Mouse (Mus musculus) small intestine, adult 2 months (tissue): ENCODE data around the gene Dop1b.

Experiments
- CTCF ChIP-seq: fragments of 200-500 bp; IDR thresholded peaks from 2 replicates; pipeline ENCODE4 v1.5.1; 2012; ENCODE audit warnings: low read depth, mild to moderate bottlenecking, control low read depth, inconsistent platforms, low read length, moderate library complexity, mixed read lengths; ENCODE audit not compliant: insufficient replicate concordance, insufficient read length; ENCODE audit errors: extremely low read depth
- POLR2A ChIP-seq: fragments of 200-500 bp; IDR thresholded peaks from 2 replicates; pipeline ENCODE4 v1.6.1; 2012; ENCODE audit warnings: low read depth, mild to moderate bottlenecking, control low read depth, inconsistent platforms, low read length, moderate library complexity

DNA sequence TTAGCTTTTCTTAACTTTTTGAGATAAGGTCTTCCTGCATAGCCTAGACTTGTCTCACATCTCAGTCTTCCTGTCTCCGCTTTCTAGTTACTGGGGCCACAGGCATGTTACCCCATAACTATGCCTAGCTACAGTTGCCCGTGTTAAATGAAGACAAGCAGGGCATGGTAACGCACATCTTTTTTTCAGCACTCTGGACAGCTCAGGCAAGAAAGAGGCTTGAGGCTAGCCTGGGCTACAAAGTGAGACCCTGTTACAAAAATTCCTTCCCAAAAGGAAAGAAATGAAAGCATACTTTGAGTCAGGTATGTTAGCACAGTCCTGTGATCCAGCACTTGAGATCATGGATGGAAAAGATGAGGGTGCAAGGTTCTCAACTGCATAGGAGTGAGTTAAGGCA lies 138.8 kb downstream of the Dop1b start:
- no peak for TF ChIP-seq CTCF
- no peak for TF ChIP-seq POLR2A
